Mouse (Mus musculus) neural tube, embryonic 10.5 days (tissue): ENCODE data around the gene Cnnm2.
"Not testable (repeated sequence)": the region's sequence is repeated elsewhere in the genome, so short reads cannot be mapped to it uniquely, and the experiment has no call there.

Experiments used
- DNase-seq: peaks from one replicate; pipeline ENCODE4 v3.0.0-alpha.2; 2017; ENCODE audit warnings: low spot score; ENCODE audit errors: extremely low spot score

Cnnm2 gene

GRCm38 (mm10) chr19:46759909-46760308 is 1.5 kb upstream of the Cnnm2 start:
- not testable (repeated sequence) for DNase-seq

- DNase-seq, result peak; percentile 86
These were observed 828 bp upstream of the Cnnm2 start for GRCm38 (mm10) chr19:46760375-46761160.

- DNase-seq, result no peak
These were observed 535 bp downstream of the Cnnm2 start for GRCm38 (mm10) chr19:46761971-46762290.

GRCm38 (mm10) chr19:46762291-46762991 is 1.0 kb downstream of the Cnnm2 start:
- DNase-seq, result peak; percentile 63

- DNase-seq, result no peak
These were observed 1.6 kb downstream of the Cnnm2 start for GRCm38 (mm10) chr19:46762992-46763342.

- no peak for DNase-seq
These were observed 2.0 kb downstream of the Cnnm2 start for GRCm38 (mm10) chr19:46763356-46763755.

GRCm38 (mm10) chr19:46763932-46764762 is 2.8 kb downstream of the Cnnm2 start:
- DNase-seq, result no peak

- no peak for DNase-seq
These were observed 3.3 kb downstream of the Cnnm2 start for GRCm38 (mm10) chr19:46764763-46765117.

GRCm38 (mm10) chr19:46766125-46766524 is 4.7 kb downstream of the Cnnm2 start:
- DNase-seq, result no peak

GRCm38 (mm10) chr19:46769759-46770158 is 8.4 kb downstream of the Cnnm2 start:
- DNase-seq, result no peak

- DNase-seq, result no peak
These were observed 10.4 kb downstream of the Cnnm2 start for GRCm38 (mm10) chr19:46771801-46772200.

- no peak for DNase-seq
These were observed 15.0 kb downstream of the Cnnm2 start for GRCm38 (mm10) chr19:46776391-46776790.

- DNase-seq, result no peak
These were observed 15.5 kb downstream of the Cnnm2 start for GRCm38 (mm10) chr19:46776850-46777249.

GRCm38 (mm10) chr19:46777928-46778680 is 16.7 kb downstream of the Cnnm2 start:
- no peak for DNase-seq

- not testable (repeated sequence) for DNase-seq
These were observed 17.7 kb downstream of the Cnnm2 start for GRCm38 (mm10) chr19:46779130-46779529.

GRCm38 (mm10) chr19:46784038-46784437 is 22.6 kb downstream of the Cnnm2 start:
- DNase-seq, result no peak

- no peak for DNase-seq
These were observed 23.1 kb downstream of the Cnnm2 start for GRCm38 (mm10) chr19:46784502-46784901.

GRCm38 (mm10) chr19:46785633-46786032 is 24.2 kb downstream of the Cnnm2 start:
- no peak for DNase-seq

GRCm38 (mm10) chr19:46789782-46790181 is 28.4 kb downstream of the Cnnm2 start:
- no peak for DNase-seq

- no peak for DNase-seq
These were observed 30.0 kb downstream of the Cnnm2 start for GRCm38 (mm10) chr19:46791360-46791759.

- no peak for DNase-seq
These were observed 30.5 kb downstream of the Cnnm2 start for GRCm38 (mm10) chr19:46791921-46792320.
